Mouse (Mus musculus) liver, adult 2 months (tissue): ENCODE measurements around the gene Gcg. TPM values are rescaled to one million over a fixed set of nuclear protein-coding genes. Genes with fewer than 3 reads are reported as not detected.

Source experiments
- DNase-seq: peaks from one replicate; pipeline ENCODE4 v3.0.0-alpha.2; 2011; ENCODE audit warnings: low read depth, low spot score; ENCODE audit errors: extremely low read depth
- H3K27ac ChIP-seq: fragments of 200-500 bp; replicated peaks from 2 replicates; pipeline ENCODE4 v1.5.1; 2012; ENCODE audit warnings: low read depth, mild to moderate bottlenecking, control low read depth, inconsistent platforms, low read length; ENCODE audit not compliant: insufficient read depth
- H3K27me3 ChIP-seq: fragments of 200-500 bp; 2 replicates; pipeline ENCODE4 v1.6.1; 2012; ENCODE audit warnings: mild to moderate bottlenecking, moderate library complexity, low read length, inconsistent platforms; ENCODE audit not compliant: control insufficient read depth, insufficient read depth
- H3K36me3 ChIP-seq: fragments of 200-500 bp; 2 replicates; pipeline ENCODE4 v1.6.1; 2012; ENCODE audit warnings: low read length, inconsistent platforms; ENCODE audit not compliant: control insufficient read depth, insufficient read depth
- H3K4me1 ChIP-seq: fragments of 200-500 bp; 2 replicates; pipeline ENCODE4 v1.6.1; 2011; ENCODE audit warnings: low read length; ENCODE audit not compliant: control insufficient read depth, insufficient read depth
- H3K4me3 ChIP-seq: fragments of 200-500 bp; 2 replicates; pipeline ENCODE4 v1.5.1; 2011; ENCODE audit warnings: low read depth, mild to moderate bottlenecking, control low read depth, low read length, moderate library complexity; ENCODE audit not compliant: insufficient read depth
- H3K79me2 ChIP-seq: fragments of 200-500 bp; 2 replicates; pipeline ENCODE4 v1.6.1; 2012; ENCODE audit warnings: inconsistent platforms, mild to moderate bottlenecking, low read length, moderate library complexity; ENCODE audit not compliant: control insufficient read depth, insufficient read depth
- H3K9ac ChIP-seq: fragments of 200-500 bp; 2 replicates; pipeline ENCODE4 v1.6.1; 2012; ENCODE audit warnings: low read depth, mild to moderate bottlenecking, control low read depth, inconsistent platforms, low read length
- CTCF ChIP-seq: fragments of 200-500 bp; IDR thresholded peaks from 2 replicates; pipeline ENCODE4 v1.5.1; 2011; ENCODE audit warnings: low read depth, low read length, control low read depth
- POLR2A ChIP-seq: fragments of 200-500 bp; IDR thresholded peaks from 2 replicates; pipeline ENCODE4 v1.6.1; 2011; ENCODE audit warnings: low read length, control low read depth; ENCODE audit not compliant: insufficient read depth; ENCODE audit errors: extremely low read depth
- WGBS: fragments of 180-500 bp; shearing (Covaris S2); methylation state at CpG from one replicate; pipeline ENCODE4 v1.1.7; 2018; 5-methylcytosine and 5-hydroxymethylcytosine counted together
- polyA plus RNA-seq: library from polyadenylated mRNA; depleted of rRNA; stranded (reverse); fragments of >200 nt; gene quantifications from 2 replicates; pipeline ENCODE4 v1.2.3, GENCODE M21; 2012
- total RNA-seq: library from RNA; depleted of rRNA; stranded (reverse); fragments of >200 nt; gene quantifications from 2 replicates; pipeline ENCODE4 v1.2.3, GENCODE M21; 2014

Gene Gcg
- total and polyA plus RNA-seq, 2 experiments, result not detected

- no peaks in the 10 kb centered on the region for H3K27me3 ChIP-seq
- no peaks in the 10 kb centered on the region for H3K36me3 ChIP-seq
- no peaks in the 10 kb centered on the region for H3K4me1 ChIP-seq
- H3K79me2 ChIP-seq, result no peaks in the 10 kb centered on the region
- no peak overlapping the region for H3K9ac ChIP-seq
- DNase-seq, result no peak
- TF ChIP-seq CTCF (no peak), POLR2A (no peak)
- WGBS, result 79% methylated on average over 9 of the region's 9 CpGs
- no peak overlapping the region for H3K4me3 ChIP-seq
- H3K27ac ChIP-seq, result no peak overlapping the region
Observed at GRCm38 (mm10) chr2:62480285-62481198, 2.9 kb downstream of the Gcg start.

GRCm38 (mm10) chr2:62469551-62469950 is 13.9 kb downstream of the Gcg start:
- Histone ChIP-seq H3K79me2 (no peaks in the 10 kb centered on the region), H3K4me3 (no peak overlapping the region), H3K4me1 (no peaks in the 10 kb centered on the region), H3K27ac (no peak overlapping the region), H3K27me3 (no peaks in the 10 kb centered on the region; the same call in 1 of the 2 replicates), H3K36me3 (no peaks in the 10 kb centered on the region), H3K9ac (no peak overlapping the region)
- TF ChIP-seq POLR2A (no peak), CTCF (no peak)
- 89% methylated on average over 9 of the region's 9 CpGs for WGBS
- no peak for DNase-seq

- H3K4me1 ChIP-seq, result no peaks in the 10 kb centered on the region
- H3K27me3 ChIP-seq, result no peaks in the 10 kb centered on the region
- WGBS, result 74% methylated on average over 2 of the region's 2 CpGs
- no peak overlapping the region for H3K9ac ChIP-seq
- no peaks in the 10 kb centered on the region for H3K79me2 ChIP-seq
- TF ChIP-seq POLR2A, result no peak
- no peak for TF ChIP-seq CTCF
- no peak overlapping the region for H3K4me3 ChIP-seq
- DNase-seq, result no peak
- no peak overlapping the region for H3K27ac ChIP-seq
- no peaks in the 10 kb centered on the region for H3K36me3 ChIP-seq
Observed at GRCm38 (mm10) chr2:62463287-62463686, 20.2 kb downstream of the Gcg start.

- H3K36me3 ChIP-seq, result no peaks in the 10 kb centered on the region
- DNase-seq, result no peak
- H3K4me3 ChIP-seq, result no peak overlapping the region
- no peak overlapping the region for H3K9ac ChIP-seq
- no peaks in the 10 kb centered on the region for H3K79me2 ChIP-seq
- 83% methylated on average over 2 of the region's 2 CpGs for WGBS
- no peaks in the 10 kb centered on the region for H3K27me3 ChIP-seq
- H3K27ac ChIP-seq, result no peak overlapping the region
- H3K4me1 ChIP-seq, result no peaks in the 10 kb centered on the region
- TF ChIP-seq CTCF (no peak), POLR2A (no peak)
Observed at GRCm38 (mm10) chr2:62462174-62462573, 21.3 kb downstream of the Gcg start.

GRCm38 (mm10) chr2:62460815-62461450 is 22.5 kb downstream of the Gcg start:
- no peak for DNase-seq
- Histone ChIP-seq H3K9ac (no peak overlapping the region), H3K4me3 (no peak overlapping the region), H3K4me1 (no peaks in the 10 kb centered on the region), H3K27me3 (no peaks in the 10 kb centered on the region), H3K79me2 (no peaks in the 10 kb centered on the region), H3K36me3 (no peaks in the 10 kb centered on the region), H3K27ac (no peak overlapping the region)
- 81% methylated on average over 12 of the region's 12 CpGs for WGBS
- TF ChIP-seq POLR2A (no peak), CTCF (no peak)
